Mouse (Mus musculus) kidney, embryonic 14.5 days (tissue): ENCODE measurements around the gene Myh7b. TPM values are rescaled to one million over a fixed set of nuclear protein-coding genes. Genes with fewer than 3 reads are reported as not detected.

ENCODE experiments used
- ATAC-seq: fragments of 200-750 bp; cut with Nextera tagmentation; 2 replicates; pipeline ENCODE4 v1.8.0; 2017; ENCODE audit warnings: moderate number of reproducible peaks, mild to moderate bottlenecking, moderate TSS enrichment, moderate library complexity; ENCODE audit not compliant: low FRiP score, low TSS enrichment
- H3K27ac ChIP-seq: fragments of 300-500 bp; sonication (generic); 2 replicates; pipeline ENCODE4 v1.5.1; 2014; ENCODE audit warnings: low read depth, mild to moderate bottlenecking, low read length, moderate library complexity, mixed read lengths
- H3K27me3 ChIP-seq: fragments of 300-500 bp; sonication (generic); 2 replicates; pipeline ENCODE4 v1.6.1; 2014; ENCODE audit warnings: mild to moderate bottlenecking, low read length; ENCODE audit not compliant: control insufficient read depth, insufficient read depth
- H3K36me3 ChIP-seq: fragments of 300-500 bp; sonication (generic); 2 replicates; pipeline ENCODE4 v1.6.1; 2014; ENCODE audit warnings: low read length, mixed read lengths; ENCODE audit not compliant: control insufficient read depth, insufficient read depth
- H3K4me1 ChIP-seq: fragments of 300-500 bp; sonication (generic); 2 replicates; pipeline ENCODE4 v1.6.1; 2014; ENCODE audit warnings: low read length, mixed read lengths; ENCODE audit not compliant: control insufficient read depth, insufficient read depth
- H3K4me2 ChIP-seq: fragments of 300-500 bp; sonication (generic); replicated peaks from 2 replicates; pipeline ENCODE4 v1.6.1; 2014; ENCODE audit warnings: low read depth, mild to moderate bottlenecking, low read length
- H3K4me3 ChIP-seq: fragments of 300-500 bp; sonication (generic); 2 replicates; pipeline ENCODE4 v1.5.1; 2014; ENCODE audit warnings: mild to moderate bottlenecking, low read length
- H3K9ac ChIP-seq: fragments of 300-500 bp; sonication (generic); 2 replicates; pipeline ENCODE4 v1.6.1; 2014; ENCODE audit warnings: low read depth, mild to moderate bottlenecking, low read length, moderate library complexity
- H3K9me3 ChIP-seq: fragments of 300-500 bp; sonication (generic); 2 replicates; pipeline ENCODE4 v1.6.1; 2016; ENCODE audit warnings: low read length; ENCODE audit not compliant: control insufficient read depth
- WGBS: fragments of 180-500 bp; shearing (Covaris S2); extraction: QIAGEN DNeasy Blood & Tissue Kit; methylation state at CpG from one replicate; pipeline ENCODE4 v1.1.7; 2014; 5-methylcytosine and 5-hydroxymethylcytosine counted together
- polyA plus RNA-seq: library from polyadenylated mRNA; unstranded; fragments of >200 nt; fragmentation: Nextera tagmentation; extraction: Ambion mirVana; gene quantifications from 2 replicates; pipeline ENCODE4 v1.2.1, GENCODE M21; 2014

Myh7b gene
- polyA plus RNA-seq, 1 experiment from 2014 or later, result 2.1 TPM

DNA sequence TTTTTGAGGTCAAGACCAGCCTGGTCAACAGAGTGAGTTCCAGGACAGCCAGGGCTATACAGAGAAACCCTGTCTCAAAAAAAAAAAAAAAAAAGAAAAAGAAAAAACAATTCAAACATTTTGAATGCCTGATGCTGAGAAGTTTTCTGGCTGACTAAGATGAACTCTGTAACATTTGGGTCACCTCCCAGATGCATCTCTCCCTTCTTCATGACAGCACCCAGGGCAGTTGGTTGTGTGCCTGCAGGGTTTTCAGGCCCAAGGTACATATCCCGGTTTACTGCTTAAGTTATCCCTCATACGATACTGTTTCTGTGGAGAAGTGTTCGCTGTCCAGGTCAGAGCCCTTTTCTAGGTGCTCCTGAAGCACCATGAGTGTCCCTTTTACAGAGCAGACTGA is 30.7 kb upstream of the Myh7b start:
- H3K4me1 ChIP-seq, result no peaks in the 10 kb centered on the region
- ATAC-seq, result no peak
- WGBS, result 91% methylated on average over 3 of the region's 3 CpGs
- H3K9ac ChIP-seq, result no peak overlapping the region
- H3K4me3 ChIP-seq, result no peak overlapping the region
- H3K36me3 ChIP-seq, result no peaks in the 10 kb centered on the region
- no peak overlapping the region for H3K4me2 ChIP-seq
- no peaks in the 10 kb centered on the region for H3K27me3 ChIP-seq
- H3K9me3 ChIP-seq, result no peaks in the 10 kb centered on the region
- H3K27ac ChIP-seq, result no peak overlapping the region

DNA sequence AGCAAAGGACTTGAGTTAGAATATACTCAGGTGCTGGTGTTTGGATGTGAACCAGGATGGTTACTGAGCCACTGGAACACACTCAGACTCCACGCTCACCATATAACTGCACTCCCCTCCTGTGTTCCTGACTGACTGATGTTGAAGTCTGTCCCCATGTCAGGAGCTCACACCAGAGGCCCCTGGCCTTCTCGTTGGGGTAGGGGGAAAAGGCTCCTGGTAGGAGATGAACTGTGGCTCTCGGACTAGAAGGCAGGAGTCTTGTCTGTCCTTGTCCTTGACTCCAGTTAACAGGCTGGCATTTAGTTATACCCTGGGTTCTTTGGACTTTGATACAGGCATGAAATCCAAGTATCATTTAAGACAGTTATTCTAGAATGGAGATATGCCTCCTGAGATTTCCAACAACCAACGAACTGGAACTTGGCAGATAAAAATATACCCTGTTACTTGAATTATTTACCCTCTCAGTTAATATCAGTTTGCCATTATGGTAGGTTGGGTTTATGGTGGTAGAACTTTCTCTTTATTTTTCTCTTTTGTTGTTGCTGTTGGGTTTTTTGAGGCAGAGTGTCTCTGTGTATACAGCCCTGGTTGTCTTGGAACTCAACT is 28.5 kb upstream of the Myh7b start:
- Histone ChIP-seq H3K9me3 (no peaks in the 10 kb centered on the region), H3K27ac (no peak overlapping the region), H3K36me3 (no peaks in the 10 kb centered on the region), H3K27me3 (no peaks in the 10 kb centered on the region), H3K4me2 (no peak overlapping the region), H3K9ac (no peak overlapping the region), H3K4me3 (no peak overlapping the region), H3K4me1 (no peaks in the 10 kb centered on the region)
- no peak for ATAC-seq
- WGBS, result 73% methylated on average over 4 of the region's 4 CpGs

DNA sequence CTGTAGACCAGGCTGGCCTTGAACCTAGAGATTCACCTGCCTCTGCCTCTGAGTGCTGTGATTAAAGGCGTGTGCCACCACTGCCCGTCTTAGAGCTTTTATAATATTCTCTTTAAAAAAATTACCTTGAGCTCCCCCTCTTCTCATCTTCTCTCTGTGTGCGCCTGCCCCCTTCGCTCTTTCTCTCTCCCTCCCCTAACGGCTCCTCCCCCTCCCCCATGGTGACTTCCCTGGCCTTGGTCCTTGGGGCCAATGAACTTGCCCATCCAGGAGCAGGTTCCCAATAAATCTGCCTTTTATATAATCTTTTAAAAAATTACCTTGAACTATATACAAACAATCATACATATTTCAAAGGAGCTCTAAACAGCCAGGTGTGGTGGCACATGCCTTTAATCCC is 28.0 kb upstream of the Myh7b start:
- WGBS, result 90% methylated on average over 5 of the region's 5 CpGs
- Histone ChIP-seq H3K9ac (no peak overlapping the region), H3K9me3 (no peaks in the 10 kb centered on the region), H3K4me1 (no peaks in the 10 kb centered on the region), H3K27ac (no peak overlapping the region), H3K4me3 (no peak overlapping the region), H3K4me2 (no peak overlapping the region), H3K36me3 (no peaks in the 10 kb centered on the region), H3K27me3 (no peaks in the 10 kb centered on the region)
- no peak for ATAC-seq

DNA sequence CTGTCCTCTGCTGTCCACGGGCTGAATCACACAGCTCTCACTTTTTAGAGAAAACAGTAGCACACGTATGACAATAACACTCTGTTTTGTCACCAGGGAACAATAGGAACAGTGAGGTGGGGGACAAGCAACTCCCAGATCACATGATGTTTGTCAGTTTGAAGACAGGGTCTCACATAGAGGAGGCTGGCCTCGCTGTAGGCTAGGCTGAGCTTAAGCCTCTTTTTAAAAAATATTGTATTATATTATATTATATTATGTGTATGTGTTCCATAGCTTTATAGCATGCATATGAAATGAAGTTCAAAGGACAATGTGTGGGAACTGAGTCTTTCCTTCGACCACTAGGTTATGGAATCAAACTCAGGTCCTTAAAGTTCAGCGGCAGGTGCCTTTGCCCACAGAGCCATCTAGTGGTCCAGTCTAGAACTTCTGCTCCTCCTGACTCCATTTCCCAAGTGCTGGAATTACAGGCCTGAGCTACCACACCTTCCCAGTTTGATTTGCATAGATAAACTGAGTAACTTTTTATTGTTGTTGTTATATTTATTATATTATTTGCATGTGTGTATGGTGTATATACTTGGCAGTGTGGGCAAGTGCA is 27.0 kb upstream of the Myh7b start:
- peak; percentile 43; the same call in 1 of the 2 replicates for ATAC-seq
- H3K27me3 ChIP-seq, result no peaks in the 10 kb centered on the region
- H3K36me3 ChIP-seq, result no peaks in the 10 kb centered on the region
- no peaks in the 10 kb centered on the region for H3K4me1 ChIP-seq
- no peak overlapping the region for H3K4me2 ChIP-seq
- H3K4me3 ChIP-seq, result no peak overlapping the region
- no peak overlapping the region for H3K27ac ChIP-seq
- 49% methylated on average over 5 of the region's 5 CpGs for WGBS
- no peaks in the 10 kb centered on the region for H3K9me3 ChIP-seq
- H3K9ac ChIP-seq, result no peak overlapping the region

DNA sequence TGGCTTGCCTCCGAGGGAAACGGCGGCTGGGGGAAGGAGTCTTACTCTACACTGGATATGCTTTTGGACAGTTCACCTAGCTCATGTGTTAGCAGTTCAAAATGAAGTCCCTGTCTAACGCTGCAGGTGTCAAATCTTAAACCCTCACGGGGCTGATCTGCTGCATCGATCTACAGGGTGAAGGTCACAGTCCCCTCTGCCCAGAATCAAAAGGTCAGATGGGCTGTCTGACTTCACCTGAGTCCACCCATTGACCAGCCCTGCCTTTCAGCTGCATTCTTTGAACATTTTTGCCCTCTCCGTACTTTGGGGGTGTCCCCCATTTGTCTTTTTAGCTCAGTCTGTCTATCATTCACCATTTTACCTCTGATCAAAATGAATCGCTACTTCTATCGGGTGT is 25.9 kb upstream of the Myh7b start:
- Histone ChIP-seq H3K4me1 (no peaks in the 10 kb centered on the region), H3K4me2 (no peak overlapping the region), H3K27me3 (no peaks in the 10 kb centered on the region), H3K36me3 (no peaks in the 10 kb centered on the region), H3K9me3 (no peaks in the 10 kb centered on the region), H3K27ac (no peak overlapping the region), H3K9ac (no peak overlapping the region), H3K4me3 (no peak overlapping the region)
- ATAC-seq, result no peak
- WGBS, result 90% methylated on average over 9 of the region's 9 CpGs

DNA sequence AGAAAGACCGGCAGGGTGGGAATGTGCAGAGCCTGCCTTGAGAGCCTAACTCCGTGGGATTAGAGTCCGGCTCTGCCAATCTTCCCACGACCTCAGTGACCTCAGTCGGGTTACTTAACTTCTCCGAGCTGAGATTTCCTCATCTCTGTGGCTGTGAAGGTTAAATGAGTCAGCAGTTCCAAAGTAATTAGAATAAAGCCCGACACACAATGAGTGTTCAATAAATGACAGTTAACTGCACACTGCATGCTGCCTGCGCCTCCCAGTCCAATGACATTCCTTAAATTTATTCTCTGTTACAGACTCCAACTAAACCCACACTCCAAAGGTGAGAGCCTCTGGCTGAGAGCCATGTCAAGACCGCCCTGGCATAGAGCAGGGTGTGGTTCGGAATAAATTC is 25.5 kb upstream of the Myh7b start:
- Histone ChIP-seq H3K9me3 (no peaks in the 10 kb centered on the region), H3K27me3 (no peaks in the 10 kb centered on the region), H3K4me3 (no peak overlapping the region), H3K9ac (no peak overlapping the region), H3K4me1 (no peaks in the 10 kb centered on the region), H3K36me3 (no peaks in the 10 kb centered on the region), H3K4me2 (no peak overlapping the region), H3K27ac (no peak overlapping the region)
- ATAC-seq, result no peak
- WGBS, result 65% methylated on average over 10 of the region's 10 CpGs

DNA sequence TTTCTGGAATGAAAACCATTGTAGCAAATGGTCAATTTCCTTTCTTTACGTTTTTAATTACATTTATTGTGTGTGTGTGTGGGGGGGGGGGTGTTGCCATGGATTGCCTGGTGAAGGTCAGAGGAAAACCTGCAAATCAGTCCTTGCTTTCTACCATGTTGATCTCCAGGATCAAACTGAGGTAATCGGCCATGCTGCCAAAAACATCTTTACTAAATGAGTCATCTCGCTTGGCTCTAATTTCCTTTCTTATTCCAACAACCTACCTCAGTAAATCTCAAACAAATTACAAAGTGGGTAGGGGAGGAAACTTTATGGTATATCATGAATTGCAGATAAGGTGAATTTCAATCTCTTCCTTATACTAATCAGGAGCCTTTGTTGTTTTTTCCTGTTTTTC is 22.9 kb upstream of the Myh7b start:
- no peaks in the 10 kb centered on the region for H3K27me3 ChIP-seq
- H3K4me2 ChIP-seq, result no peak overlapping the region
- no peak overlapping the region for H3K9ac ChIP-seq
- no peak for ATAC-seq
- H3K4me3 ChIP-seq, result no peak overlapping the region
- H3K9me3 ChIP-seq, result no peaks in the 10 kb centered on the region
- WGBS, result 77% methylated on average over 3 of the region's 3 CpGs
- no peak overlapping the region for H3K27ac ChIP-seq
- no peaks in the 10 kb centered on the region for H3K36me3 ChIP-seq
- no peaks in the 10 kb centered on the region for H3K4me1 ChIP-seq

DNA sequence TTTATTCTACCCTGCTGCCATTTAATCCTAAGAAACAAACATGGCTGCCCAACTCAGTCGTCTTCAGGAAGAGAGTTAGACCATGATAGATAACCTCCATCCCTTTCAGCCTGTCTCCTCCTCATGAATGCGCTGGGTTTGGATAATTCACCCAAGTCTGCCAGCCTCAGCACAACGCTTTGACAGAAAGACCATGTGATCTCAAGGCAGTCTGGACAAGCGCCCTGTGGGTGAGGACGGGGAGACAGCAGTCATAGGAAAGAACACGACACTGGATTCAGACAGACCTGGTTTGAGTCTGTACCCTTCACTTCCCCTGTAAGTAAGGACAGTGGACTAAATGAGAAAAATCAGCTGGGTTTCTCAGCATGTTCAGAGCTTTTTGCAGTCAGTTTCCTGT is 21.5 kb upstream of the Myh7b start:
- H3K4me2 ChIP-seq, result no peak overlapping the region
- WGBS, result 87% methylated on average over 6 of the region's 6 CpGs
- H3K9me3 ChIP-seq, result no peaks in the 10 kb centered on the region
- ATAC-seq, result no peak
- no peaks in the 10 kb centered on the region for H3K27me3 ChIP-seq
- no peak overlapping the region for H3K4me3 ChIP-seq
- no peak overlapping the region for H3K9ac ChIP-seq
- no peaks in the 10 kb centered on the region for H3K36me3 ChIP-seq
- H3K4me1 ChIP-seq, result no peaks in the 10 kb centered on the region
- no peak overlapping the region for H3K27ac ChIP-seq

DNA sequence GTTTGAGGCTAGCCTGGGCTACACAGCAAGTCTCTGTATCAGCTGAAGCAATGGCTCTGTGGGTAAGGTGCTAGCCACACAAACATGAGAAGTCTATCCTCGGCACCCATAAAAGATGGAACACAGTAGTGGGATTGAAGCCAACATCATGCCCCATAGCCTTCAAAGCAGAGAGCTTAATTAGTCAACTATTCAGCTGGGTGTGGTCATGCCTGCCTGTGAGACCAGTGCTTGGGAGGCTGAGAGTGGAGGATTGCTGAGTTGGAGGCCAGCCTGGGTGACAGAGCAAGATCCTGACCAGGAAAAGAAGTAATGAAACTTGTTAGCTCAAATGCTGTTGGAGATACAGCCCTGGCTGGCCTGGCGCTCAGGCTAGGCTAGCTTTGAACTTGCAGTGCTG is 20.1 kb upstream of the Myh7b start:
- 89% methylated on average over 2 of the region's 2 CpGs for WGBS
- no peak overlapping the region for H3K4me2 ChIP-seq
- no peak overlapping the region for H3K9ac ChIP-seq
- H3K27me3 ChIP-seq, result no peaks in the 10 kb centered on the region
- H3K4me1 ChIP-seq, result no peaks in the 10 kb centered on the region
- no peaks in the 10 kb centered on the region for H3K9me3 ChIP-seq
- no peak overlapping the region for H3K4me3 ChIP-seq
- no peak overlapping the region for H3K27ac ChIP-seq
- H3K36me3 ChIP-seq, result no peaks in the 10 kb centered on the region
- ATAC-seq, result no peak
